ENCODE assay signal across 28 mouse cellular contexts in the genomic region with DNA sequence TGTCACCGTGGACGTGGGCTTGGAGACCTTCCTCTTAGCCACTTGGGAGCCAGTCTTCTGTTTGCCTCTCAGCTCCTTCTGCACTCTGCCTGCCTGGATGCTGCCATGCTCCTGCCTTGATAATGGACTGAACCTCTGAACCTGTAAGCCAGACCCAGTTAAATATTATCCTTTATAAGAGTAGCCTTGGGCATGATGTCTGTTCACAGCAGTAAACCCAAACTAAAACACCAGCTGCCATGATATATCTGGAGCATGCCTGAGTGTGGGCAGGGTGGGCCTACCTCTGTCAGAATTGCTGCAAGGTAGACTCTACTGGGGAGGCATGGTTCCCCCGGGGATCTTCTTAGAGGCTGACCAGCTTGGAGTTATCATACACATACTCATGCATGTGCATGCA. TPM values are rescaled to one million over a fixed set of nuclear protein-coding genes. Genes with fewer than 3 reads are reported as not detected.
DNase-seq lines count a peak whose midpoint lies in the region; ATAC-seq and TF ChIP-seq lines count a peak whose summit lies in the region.
"Had no signal": no experiment of that assay in that cellular context is flagged by ENCODE, and none has a peak within 500 bp of the region (broad histone marks: within the 10 kb centered on the region; RNA-seq: fewer than 3 reads in every experiment).

No protein-coding gene starts in this region.

- no peak overlapping the region for H3K9ac ChIP-seq in kidney, embryonic 14.5 days (ENCODE audit: low read depth, low read length)
- no peak overlapping the region for H3K9ac ChIP-seq in midbrain, embryonic 11.5 days (ENCODE audit: low read length)
- H3K9ac ChIP-seq: embryonic facial prominence, embryonic 12.5 days; embryonic facial prominence, embryonic 15.5 days; forebrain, postnatal 0 days; heart, embryonic 13.5 days; hindbrain, embryonic 14.5 days had no signal

- no peak overlapping the region for H3K4me2 ChIP-seq in kidney, embryonic 14.5 days (replicated peaks; ENCODE audit: low read depth, low read length)
- no peak overlapping the region for H3K4me2 ChIP-seq in midbrain, embryonic 11.5 days
- H3K4me2 ChIP-seq: embryonic facial prominence, embryonic 12.5 days; embryonic facial prominence, embryonic 15.5 days; heart, embryonic 13.5 days; hindbrain, embryonic 14.5 days had no signal

- peak; percentile 49; the same call in 1 of the 2 replicates for ATAC-seq in kidney, embryonic 14.5 days (ENCODE audit: low FRiP score, low TSS enrichment)
- ATAC-seq in midbrain, embryonic 11.5 days (ENCODE audit: low FRiP score) = no peak
- ATAC-seq: CD4-positive, CD25-positive, alpha-beta regulatory T cell, adult 4 months; forebrain, embryonic 14.5 days; forebrain, postnatal 0 days; hindbrain, postnatal 0 days had no signal

- no peaks in the 10 kb centered on the region for H3K36me3 ChIP-seq in kidney, adult 2 months (ENCODE audit: control insufficient read depth, insufficient read depth, low read length)
- H3K36me3 ChIP-seq in kidney, embryonic 14.5 days (ENCODE audit: control insufficient read depth, insufficient read depth, low read length) = no peaks in the 10 kb centered on the region
- H3K36me3 ChIP-seq in midbrain, embryonic 11.5 days (ENCODE audit: control insufficient read depth, insufficient read depth, low read length) = no peaks in the 10 kb centered on the region
- H3K36me3 ChIP-seq: embryonic facial prominence, embryonic 12.5 days; embryonic facial prominence, embryonic 15.5 days; heart, embryonic 13.5 days had no signal

- TF ChIP-seq CTCF in kidney, adult 2 months (conservative IDR thresholded peaks at IDR 0.05; ENCODE audit: insufficient read depth, insufficient read length, low read depth, low read length) = no peak

- TF ChIP-seq POLR2A in kidney, adult 2 months (IDR thresholded peaks at IDR 0.05; ENCODE audit: low read depth, low read length) = no peak

- 40% methylated on average over 3 of the region's 3 CpGs for WGBS in kidney, adult 2 months
- WGBS in kidney, embryonic 14.5 days = 63% methylated on average over 3 of the region's 3 CpGs
- WGBS in midbrain, embryonic 11.5 days = 89% methylated on average over 3 of the region's 3 CpGs

- no peak overlapping the region for H3K4me3 ChIP-seq in kidney, adult 2 months (ENCODE audit: insufficient read depth, low read depth, low read length)
- no peak overlapping the region for H3K4me3 ChIP-seq in kidney, embryonic 14.5 days (ENCODE audit: low read length)
- no peak overlapping the region for H3K4me3 ChIP-seq in midbrain, embryonic 11.5 days (ENCODE audit: low read depth, low read length)
- H3K4me3 ChIP-seq: embryonic facial prominence, embryonic 12.5 days; embryonic facial prominence, embryonic 15.5 days; heart, embryonic 13.5 days had no signal

- no peaks in the 10 kb centered on the region for H3K9me3 ChIP-seq in kidney, embryonic 14.5 days (ENCODE audit: control insufficient read depth, low read length)
- no peaks in the 10 kb centered on the region for H3K9me3 ChIP-seq in midbrain, embryonic 11.5 days (ENCODE audit: control insufficient read depth, low read length)
- H3K9me3 ChIP-seq: embryonic facial prominence, embryonic 12.5 days; embryonic facial prominence, embryonic 15.5 days; heart, embryonic 13.5 days had no signal

- DNase-seq in kidney, adult 2 months = peak; percentile 70
- peak; percentile 15 for DNase-seq in kidney, postnatal 10 days
- DNase-seq in cerebellum, adult 9-11 months = no peak
- no peak for DNase-seq in frontal cortex, adult 2 months (ENCODE audit: extremely low spot score in 1 of 2, low spot score in 1 of 2)
- no peak for DNase-seq in midbrain, embryonic 11.5 days (ENCODE audit: low spot score, missing footprints)
- DNase-seq in adrenal gland, postnatal 4 days (ENCODE audit: low spot score in 2 of 2) = no peak
- DNase-seq: adrenal gland, adult 2 months; adrenal gland, postnatal 14 days; cerebellum, adult 11-12 months; cerebellum, adult 8-10 months; cerebellum, postnatal 14 days; forebrain, postnatal 0 days; gastrocnemius, postnatal 25 days; heart, adult 18-20 months; heart, postnatal 14 days; heart, postnatal 4 days had no signal

- peaks cover 13% of the 10 kb centered on the region for H3K4me1 ChIP-seq in kidney, adult 2 months (ENCODE audit: control insufficient read depth, insufficient read depth, low read length)
- H3K4me1 ChIP-seq in kidney, embryonic 14.5 days (ENCODE audit: control insufficient read depth, insufficient read depth, low read length) = peaks cover 9% of the 10 kb centered on the region
- H3K4me1 ChIP-seq in midbrain, embryonic 11.5 days (ENCODE audit: control insufficient read depth, insufficient read depth, low read length) = no peaks in the 10 kb centered on the region
- H3K4me1 ChIP-seq: embryonic facial prominence, embryonic 12.5 days; embryonic facial prominence, embryonic 15.5 days; heart, embryonic 13.5 days had no signal

- H3K27ac ChIP-seq in kidney, adult 2 months (ENCODE audit: insufficient read depth, low read depth, low read length) = peak overlapping the region; percentile 70
- H3K27ac ChIP-seq in kidney, embryonic 14.5 days (ENCODE audit: low read depth, low read length) = peak overlapping the region; percentile 39; the same call in 1 of the 2 replicates
- no peak overlapping the region for H3K27ac ChIP-seq in midbrain, embryonic 11.5 days (ENCODE audit: low read depth, low read length)
- H3K27ac ChIP-seq: embryonic facial prominence, embryonic 12.5 days; embryonic facial prominence, embryonic 15.5 days; heart, embryonic 13.5 days; hindbrain, embryonic 14.5 days; hindbrain, postnatal 0 days had no signal

- H3K27me3 ChIP-seq in kidney, adult 2 months (replicated peaks; ENCODE audit: control insufficient read depth, insufficient read depth, low read length) = no peaks in the 10 kb centered on the region
- no peaks in the 10 kb centered on the region for H3K27me3 ChIP-seq in kidney, embryonic 14.5 days (ENCODE audit: control insufficient read depth, insufficient read depth, low read length)
- H3K27me3 ChIP-seq in midbrain, embryonic 11.5 days (ENCODE audit: control insufficient read depth, insufficient read depth, low read length) = no peaks in the 10 kb centered on the region
- H3K27me3 ChIP-seq: embryonic facial prominence, embryonic 12.5 days; embryonic facial prominence, embryonic 15.5 days; heart, embryonic 13.5 days had no signal

RNA-seq across cellular contexts. Expression of a gene that starts 41.0 kb away (rescaled TPM):
- 8.5 and 9.1 TPM in 2 replicates for polyA plus RNA-seq in kidney, adult 2 months (2012; rRNA removed)
- 0.30 and 0.83 TPM in 2 replicates for polyA plus RNA-seq in kidney, embryonic 14.5 days (2014; fragmentation: Nextera tagmentation; extraction: Ambion mirVana)
- polyA plus RNA-seq in frontal cortex, adult 2 months (2012; rRNA removed) = 12.6 and 12.7 TPM in 2 replicates
- not detected in 2 replicates for polyA plus RNA-seq in midbrain, embryonic 11.5 days (2014; fragmentation: Nextera tagmentation; extraction: Ambion mirVana)
- total RNA-seq in adrenal gland, postnatal 4 days (2021) = 1 to 10 TPM; 2.9 to 3.4 TPM
- total RNA-seq: gastrocnemius, postnatal 25 days; heart, adult 18-20 months; heart, postnatal 14 days; heart, postnatal 4 days; MEL had no signal
- polyA plus RNA-seq: C2C12; CD4-positive, CD25-positive, alpha-beta regulatory T cell, adult 4 months; forebrain, embryonic 11.5 days; heart, embryonic 16.5 days had no signal

Comparison
In these comparisons a context has a peak if more than half of its experiments do, and no peak if none do; other contexts are left out.
1. DNase-seq: peak in kidney, adult 2 months (single experiment) and kidney, postnatal 10 days (single experiment); none in cerebellum, adult 9-11 months (single experiment), frontal cortex, adult 2 months (0 of 2), midbrain, embryonic 11.5 days (single experiment) and adrenal gland, postnatal 4 days (0 of 2).